Mouse (Mus musculus): Measurements from ENCODE around the gene Slc7a5.

- TF ChIP-seq CTCF (IDR thresholded peaks at IDR 0.05; ENCODE audit: control insufficient read depth, insufficient read depth, insufficient read length) (no peak), USF1 (IDR thresholded peaks at IDR 0.05; ENCODE audit: low read depth) (no peak), MAX (IDR thresholded peaks at IDR 0.05) (no peak), MYOG (IDR thresholded peaks at IDR 0.05; ENCODE audit: control insufficient read depth, extremely low read depth, insufficient read length) (no peak), MYOD1 (IDR thresholded peaks at IDR 0.05; ENCODE audit: control insufficient read depth, insufficient read length, low read depth) (no peak), FOSL1 (IDR thresholded peaks at IDR 0.05; ENCODE audit: insufficient read depth, low read length, poor library complexity, severe bottlenecking) (no peak)
Measured at GRCm38 (mm10) chr8:121853586-121853985, 53.9 kb downstream of the Slc7a5 start.

Measured in C2C12 (cell line).